Mouse (Mus musculus) MEL (cell line): Measurements from ENCODE around the gene Acot7.

Experiments
- BHLHE40 ChIP-seq: IDR thresholded peaks from 2 replicates; pipeline ENCODE4 v1.6.1; 2012; ENCODE audit warnings: low read depth, mild to moderate bottlenecking, inconsistent platforms, low read length, improper control_type of control experiment, borderline replicate concordance
- CTCF ChIP-seq, 3 experiments: IDR thresholded peaks in 2 of 3; conservative IDR thresholded peaks in 1 of 3; 2 replicates each; pipeline ENCODE4 v1.5.1; 2011 to 2012; ENCODE audit warnings: low read length in 3 of 3, low read depth in 2 of 3, mild to moderate bottlenecking in 2 of 3, improper control_type of control experiment in 1 of 3, inconsistent platforms in 1 of 3, mixed read lengths in 1 of 3, moderate library complexity in 1 of 3; ENCODE audit not compliant: control insufficient read depth in 1 of 3, insufficient read depth in 1 of 3, poor library complexity in 1 of 3, severe bottlenecking in 1 of 3
- EP300 ChIP-seq, 2 experiments: IDR thresholded peaks; 2 replicates each; pipeline ENCODE4 v1.6.1; 2011; ENCODE audit warnings: improper control_type of control experiment in 2 of 2, low read length in 2 of 2, low read depth in 1 of 2, mild to moderate bottlenecking in 1 of 2
- GABPA ChIP-seq: IDR thresholded peaks from 2 replicates; pipeline ENCODE4 v1.6.1; 2012; ENCODE audit warnings: low read depth, mild to moderate bottlenecking, inconsistent platforms, low read length, improper control_type of control experiment, moderate library complexity
- GATA1 ChIP-seq: IDR thresholded peaks from 2 replicates; pipeline ENCODE4 v1.6.1; 2011; ENCODE audit warnings: low read depth, low read length, improper control_type of control experiment
- MAX ChIP-seq: IDR thresholded peaks from 2 replicates; pipeline ENCODE4 v1.6.1; 2011; ENCODE audit warnings: low read length, improper control_type of control experiment
- MAZ ChIP-seq: IDR thresholded peaks from 2 replicates; pipeline ENCODE4 v1.6.1; 2012; ENCODE audit warnings: low read depth, mild to moderate bottlenecking, inconsistent platforms, low read length, improper control_type of control experiment
- MYC ChIP-seq: IDR thresholded peaks from 2 replicates; pipeline ENCODE4 v1.6.1; 2011; ENCODE audit warnings: low read depth, mild to moderate bottlenecking, low read length, improper control_type of control experiment, moderate library complexity
- POLR2A ChIP-seq, 2 experiments: IDR thresholded peaks; 2 replicates each; pipeline ENCODE4 v1.6.1; 2011 to 2012; ENCODE audit warnings: low read length in 2 of 2, mild to moderate bottlenecking in 2 of 2, control low read depth in 1 of 2, improper control_type of control experiment in 1 of 2, low read depth in 1 of 2, moderate library complexity in 1 of 2; ENCODE audit not compliant: control insufficient read depth in 1 of 2, insufficient read depth in 1 of 2, poor library complexity in 1 of 2
- RCOR1 ChIP-seq: IDR thresholded peaks from 2 replicates; pipeline ENCODE4 v1.6.1; 2012; ENCODE audit warnings: low read depth, mild to moderate bottlenecking, inconsistent platforms, low read length, improper control_type of control experiment
- SMC3 ChIP-seq: IDR thresholded peaks from 2 replicates; pipeline ENCODE4 v1.6.1; 2011; ENCODE audit warnings: low read depth, low read length, improper control_type of control experiment

- TF ChIP-seq CTCF (IDR thresholded peaks at IDR 0.05 in 2 of 3, conservative IDR thresholded peaks at IDR 0.05 in 1 of 3; ENCODE audit: control insufficient read depth in 1 of 3, insufficient read depth in 1 of 3, low read depth in 2 of 3, low read length in 3 of 3, poor library complexity in 1 of 3, severe bottlenecking in 1 of 3) = no peak
- no peak for TF ChIP-seq MAZ
- no peak for TF ChIP-seq GATA1
- no peak for TF ChIP-seq EP300 (IDR thresholded peaks at IDR 0.05; ENCODE audit: low read depth in 1 of 2, low read length in 2 of 2)
- no peak for TF ChIP-seq MAX
- no peak for TF ChIP-seq SMC3
- no peak for TF ChIP-seq POLR2A (IDR thresholded peaks at IDR 0.05; ENCODE audit: control insufficient read depth in 1 of 2, insufficient read depth in 1 of 2, low read depth in 1 of 2, low read length in 2 of 2, poor library complexity in 1 of 2)
- TF ChIP-seq MYC = no peak
- TF ChIP-seq RCOR1 = no peak
- no peak for TF ChIP-seq BHLHE40
- no peak for TF ChIP-seq GABPA
Measured at GRCm38 (mm10) chr4:152202418-152202817, 24.5 kb downstream of the Acot7 start.
